Mouse (Mus musculus) v-Abl transformed pro-B cells (cell line): Measurements from ENCODE around the gene Tmem117.

Experiments used
- in situ Hi-C, 2 experiments: fragments of 400-800 bp; cut with MboI; formaldehyde crosslinking; loops; one replicate each; pipeline ENCODE4 v1.15.1; 2025; ENCODE audit not compliant: unreplicated experiment in 2 of 2

The Tmem117 gene

DNA sequence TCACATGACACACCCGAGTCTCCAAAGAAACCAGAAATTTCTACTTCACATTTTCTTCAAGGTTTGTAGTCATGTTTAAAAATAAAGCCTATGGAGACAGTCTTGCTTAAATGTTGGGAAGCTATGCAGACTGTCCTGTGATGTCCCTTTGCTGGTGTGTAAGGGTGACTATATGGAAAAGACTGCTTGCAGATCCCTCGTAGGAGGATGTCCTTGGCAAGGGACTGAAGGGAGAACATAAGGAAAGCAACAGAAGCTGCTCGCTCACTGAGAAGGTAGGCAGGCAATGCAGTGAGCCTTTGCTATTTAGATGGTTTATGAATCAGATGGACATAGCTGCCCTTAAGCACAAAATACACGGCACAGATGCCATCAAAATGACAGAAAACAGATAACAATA lies 352.8 kb downstream of the Tmem117 start:
- in situ Hi-C loops = no loop called here

DNA sequence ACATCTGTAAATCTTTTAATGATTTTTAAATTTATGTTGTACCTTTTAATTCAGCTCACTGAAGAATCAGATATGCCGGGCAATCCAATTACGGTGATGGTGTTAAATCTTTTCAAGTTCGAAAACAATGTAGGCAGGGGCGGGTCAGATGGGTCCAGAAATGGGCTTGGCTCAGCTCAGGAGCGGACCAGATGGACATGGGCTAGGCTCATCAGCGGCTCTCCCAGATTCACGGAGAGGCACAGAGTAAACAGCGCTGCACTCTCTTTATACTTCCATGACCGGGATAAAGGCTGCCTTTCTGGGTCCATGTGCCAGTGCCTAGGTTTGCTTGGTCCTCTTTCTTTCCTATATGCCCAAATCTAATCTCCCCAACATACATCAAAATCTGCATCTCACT lies 366.3 kb downstream of the Tmem117 start:
- in situ Hi-C loops = no loop called here

DNA sequence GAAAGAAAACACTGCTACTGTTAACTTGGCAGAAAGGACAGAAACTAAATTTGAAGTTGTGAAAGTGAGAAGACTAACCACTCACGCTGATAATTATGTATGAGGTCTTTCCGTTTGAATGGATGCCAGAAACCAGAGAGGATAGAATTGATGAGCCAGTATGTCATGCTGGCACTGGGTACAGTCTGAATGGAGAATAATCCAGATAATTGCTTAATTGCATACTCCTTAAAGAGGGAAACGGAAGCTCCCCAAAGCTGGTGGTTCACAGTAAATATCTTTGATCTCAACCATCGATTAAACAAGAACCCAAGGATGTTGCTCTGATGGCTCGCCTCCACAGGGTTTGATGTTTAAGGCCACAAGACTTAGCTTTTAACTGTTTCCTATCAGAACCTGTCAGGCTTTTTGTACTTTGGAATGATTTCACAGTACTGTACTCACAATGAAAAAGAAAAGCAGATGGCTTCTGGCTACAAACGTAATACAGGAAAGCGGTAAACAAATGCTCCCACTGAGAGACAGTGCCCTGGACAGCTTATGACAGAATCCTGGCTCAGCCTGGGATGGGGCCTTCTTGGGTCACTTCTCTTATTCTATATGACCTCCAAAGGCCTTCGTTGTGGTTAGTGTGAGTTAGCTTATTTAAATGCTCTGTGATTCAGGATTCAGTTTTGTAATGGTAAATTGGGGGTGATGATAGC lies 376.2 kb downstream of the Tmem117 start:
- in situ Hi-C loops = no loop called here

DNA sequence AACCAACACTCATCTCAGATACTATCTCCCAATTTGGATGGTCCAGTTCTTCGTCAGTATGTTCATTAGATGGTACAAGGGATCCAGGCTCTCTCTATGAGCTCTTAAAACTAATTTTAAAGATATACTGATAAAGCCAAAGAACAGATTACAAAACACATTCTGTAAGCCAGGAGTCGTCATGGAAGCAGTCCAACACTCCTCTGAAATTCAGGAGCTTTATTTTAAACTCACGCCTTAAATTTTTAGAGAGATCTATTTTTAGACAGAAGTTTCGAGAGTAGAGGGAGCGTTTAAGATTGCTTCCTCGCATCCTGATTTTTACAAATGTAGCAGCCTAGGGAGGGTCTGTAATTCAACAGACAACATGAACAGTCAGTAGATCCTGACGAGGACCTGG lies 393.2 kb downstream of the Tmem117 start:
- in situ Hi-C loops = no loop called here

DNA sequence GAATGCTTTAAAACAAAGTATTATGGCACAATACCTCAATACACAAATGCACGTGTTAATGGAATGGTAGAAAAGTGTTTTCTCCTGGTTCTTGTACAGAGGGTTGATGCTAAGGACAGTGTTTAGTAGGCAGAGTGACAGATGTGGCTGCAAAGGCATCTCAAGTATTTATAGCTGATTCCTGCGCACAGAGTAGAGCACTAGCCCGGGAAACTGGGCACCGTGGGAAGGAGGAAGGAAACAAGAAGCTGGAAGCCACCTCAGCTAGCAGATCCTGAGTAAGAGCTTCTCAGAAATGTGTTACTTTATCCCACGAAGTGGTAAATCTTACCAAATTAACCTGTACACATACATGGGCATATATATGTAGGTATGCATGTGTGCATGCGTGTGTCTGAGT lies 395.4 kb downstream of the Tmem117 start:
- in situ Hi-C loops = no loop called here

DNA sequence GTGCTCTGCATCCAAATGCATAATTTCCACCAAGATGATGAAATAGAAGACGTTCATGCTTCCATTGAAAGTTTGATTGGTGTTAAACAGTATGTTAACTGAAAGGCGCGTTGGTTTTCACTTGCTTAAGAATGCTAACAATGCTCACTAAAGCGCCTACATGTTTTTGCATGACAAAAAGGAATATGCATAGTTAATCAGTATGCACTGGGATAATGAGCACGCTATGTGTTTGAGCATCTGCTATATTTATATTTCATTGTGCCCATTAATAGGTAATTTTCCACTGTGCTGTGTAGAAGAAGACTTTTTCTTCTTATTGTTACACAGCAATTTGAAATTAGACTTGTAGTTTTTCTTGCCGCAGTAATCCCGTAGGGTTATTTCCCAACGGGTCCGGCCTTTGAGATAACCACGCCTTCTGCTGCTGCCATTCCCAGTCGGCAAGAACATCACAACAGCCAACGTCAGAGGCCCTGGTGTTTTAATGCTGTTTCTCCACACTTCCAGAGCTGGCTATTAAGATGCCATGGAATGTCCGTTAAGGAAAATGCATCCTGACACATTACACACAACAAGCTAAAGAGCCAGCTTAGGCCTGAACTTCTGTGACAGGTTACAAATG lies 399.9 kb downstream of the Tmem117 start:
- in situ Hi-C loops = no loop called here

GRCm38 (mm10) chr15:95029487-95029875 lies 400.4 kb downstream of the Tmem117 start:
- in situ Hi-C loops = no loop called here

DNA sequence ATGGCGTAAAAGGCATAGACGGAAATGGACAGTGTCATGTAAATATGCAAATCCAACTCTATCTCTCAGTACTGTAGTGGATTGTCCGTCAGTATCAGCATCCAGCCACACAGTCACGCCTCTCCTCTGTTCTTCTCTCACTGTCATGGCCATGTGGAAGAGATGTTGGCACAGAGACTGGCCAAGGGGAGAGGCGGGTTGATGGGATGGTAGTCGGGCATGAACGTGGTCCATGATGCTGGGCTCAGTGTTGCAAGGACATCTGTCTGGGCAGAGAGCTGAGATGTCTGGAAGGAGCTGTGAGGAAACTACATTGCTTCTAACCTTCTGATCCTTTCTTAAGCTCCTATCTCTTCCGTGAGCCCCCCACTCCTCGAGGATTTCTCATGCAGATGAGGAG lies 413.4 kb downstream of the Tmem117 start:
- in situ Hi-C loops = no loop called here

GRCm38 (mm10) chr15:95044011-95044410 lies 415.0 kb downstream of the Tmem117 start:
- in situ Hi-C loops = no loop called here

- in situ Hi-C loops = no loop called here
Measured at GRCm38 (mm10) chr15:95047486-95047885, 418.5 kb downstream of the Tmem117 start.

- in situ Hi-C loops = no loop called here
Measured at GRCm38 (mm10) chr15:95049171-95049729, 420.2 kb downstream of the Tmem117 start.

DNA sequence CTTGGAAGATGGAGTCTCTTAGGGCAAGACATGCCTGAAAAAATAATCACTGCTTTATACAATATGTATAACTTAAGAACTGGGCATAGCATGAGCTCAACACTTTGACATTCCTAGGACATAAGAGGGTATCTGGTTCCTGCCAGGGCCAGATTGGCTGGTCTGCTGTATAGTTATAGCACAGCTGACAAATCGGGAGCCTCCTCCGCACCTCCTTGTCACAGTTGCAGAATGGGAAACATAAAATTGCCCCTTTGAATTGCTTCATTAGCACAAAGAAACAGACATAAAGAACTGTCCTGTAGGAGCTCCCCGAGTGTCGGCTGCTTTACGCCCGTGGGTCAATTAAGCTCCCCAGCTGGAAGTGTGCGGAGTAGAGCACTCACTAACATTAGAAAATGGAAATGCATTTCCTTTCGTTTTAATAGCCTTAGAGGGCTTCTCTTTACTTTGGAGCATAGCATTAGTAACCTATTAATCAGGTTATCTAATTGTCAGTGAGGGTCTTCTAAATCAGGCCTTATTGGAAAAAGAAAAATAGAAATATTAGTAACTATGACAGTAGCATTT lies 426.1 kb downstream of the Tmem117 start:
- in situ Hi-C loops = no loop called here

DNA sequence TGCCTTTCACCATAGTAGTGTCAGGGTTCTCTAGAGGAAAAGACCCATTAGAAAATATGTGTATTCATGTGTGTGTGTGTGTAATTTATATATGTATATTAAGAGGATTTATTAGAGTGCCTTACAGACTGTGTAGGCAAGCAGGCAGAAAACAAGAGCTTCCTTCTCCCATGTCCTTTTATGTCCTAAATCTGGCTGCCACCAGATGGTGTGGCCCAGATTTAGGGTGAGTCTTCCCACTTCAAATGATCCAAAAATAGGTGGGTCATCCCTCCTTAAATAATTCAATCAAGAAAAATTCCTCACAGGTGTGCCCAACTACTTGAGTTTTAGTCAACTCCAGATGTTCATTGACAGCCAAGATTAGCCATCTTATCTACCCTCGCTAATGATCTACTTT lies 439.0 kb downstream of the Tmem117 start:
- in situ Hi-C loops = no loop called here

GRCm38 (mm10) chr15:95068799-95069198 lies 439.8 kb downstream of the Tmem117 start:
- in situ Hi-C loops = no loop called here

GRCm38 (mm10) chr15:95070881-95071280 lies 441.8 kb downstream of the Tmem117 start:
- in situ Hi-C loops = no loop called here

DNA sequence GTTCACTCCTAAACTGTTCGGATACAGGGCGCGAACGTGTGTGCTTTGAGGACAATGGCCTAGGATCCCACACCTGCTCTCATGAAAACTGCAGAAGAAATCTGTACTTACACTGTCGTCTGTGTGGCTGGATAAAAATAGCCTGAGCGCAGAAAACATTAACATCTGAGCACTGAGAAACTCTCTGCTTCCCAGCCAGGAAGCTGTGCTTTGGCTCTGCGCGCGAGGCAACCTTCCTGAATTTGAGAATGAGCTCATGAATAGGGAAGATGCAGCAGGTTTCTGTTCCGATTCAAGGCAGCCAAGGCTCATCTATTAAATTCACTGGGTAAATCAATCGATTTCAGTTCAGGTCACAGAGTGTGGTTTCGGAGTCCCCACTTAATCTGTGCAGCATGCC lies 446.3 kb downstream of the Tmem117 start:
- in situ Hi-C loops = no loop called here

GRCm38 (mm10) chr15:95081654-95082053 lies 452.6 kb downstream of the Tmem117 start:
- in situ Hi-C loops = no loop called here

GRCm38 (mm10) chr15:95085962-95086361 lies 456.9 kb downstream of the Tmem117 start:
- in situ Hi-C loops = no loop called here

- in situ Hi-C loops = no loop called here
Measured at GRCm38 (mm10) chr15:95100133-95100532, 471.1 kb downstream of the Tmem117 start.

GRCm38 (mm10) chr15:95101522-95101921 lies 472.5 kb downstream of the Tmem117 start:
- in situ Hi-C loops = no loop called here

GRCm38 (mm10) chr15:95107246-95107809 lies 478.3 kb downstream of the Tmem117 start:
- in situ Hi-C loops = no loop called here

DNA sequence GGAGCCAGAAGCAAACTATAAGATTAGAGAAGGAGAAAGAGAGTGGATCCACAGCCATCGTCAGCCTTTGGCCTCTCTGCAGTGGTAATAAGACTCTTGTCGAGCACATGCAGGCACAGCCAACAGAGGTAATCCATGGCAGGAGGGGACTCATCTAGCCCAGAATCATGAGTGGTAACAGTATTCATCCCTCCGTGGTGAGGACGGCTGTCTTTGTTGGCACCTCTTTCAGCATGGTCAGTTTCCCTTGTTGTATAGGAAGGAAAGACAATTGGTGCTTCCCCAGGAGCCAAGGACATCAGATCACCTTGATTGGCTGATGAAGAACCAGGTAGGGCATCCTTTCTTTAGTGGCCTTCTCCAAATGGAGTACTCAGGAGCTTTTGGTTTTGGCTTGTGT lies 479.6 kb downstream of the Tmem117 start:
- in situ Hi-C loops = no loop called here
